9 mouse cellular contexts compared by ENCODE assay signal in the genomic region with DNA sequence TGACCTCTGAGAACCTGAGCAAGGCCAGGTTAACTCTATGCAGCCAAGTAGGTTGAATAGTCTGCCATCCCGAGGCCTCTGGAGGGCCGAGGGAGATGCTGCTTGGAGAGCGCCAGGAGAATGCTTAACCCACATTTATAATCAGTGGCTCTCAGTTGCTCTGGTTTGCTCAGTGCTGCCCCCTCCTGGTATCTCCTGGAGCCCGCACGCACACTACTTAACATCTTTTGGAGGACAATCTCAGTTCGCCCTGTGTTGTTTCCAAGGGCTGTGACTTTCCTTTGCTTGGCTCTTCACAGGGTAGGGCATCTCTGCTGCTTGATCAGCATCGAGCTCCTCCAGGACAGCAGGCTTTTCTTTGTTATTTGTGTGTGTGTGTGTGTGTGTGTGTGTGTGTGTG. TPM values are rescaled to one million over a fixed set of nuclear protein-coding genes. Genes with fewer than 3 reads are reported as not detected.
A peak's percentile ranks its signal among the peaks of the same experiment; 100 is the strongest.
DNase-seq lines count a peak whose midpoint lies in the region; ATAC-seq and TF ChIP-seq lines count a peak whose summit lies in the region.
"Had no signal": no experiment of that assay in that cellular context is flagged by ENCODE, and none has a peak within 500 bp of the region (broad histone marks: within the 10 kb centered on the region; RNA-seq: fewer than 3 reads in every experiment).

No protein-coding gene starts in this region.

- no peak overlapping the region for H3K4me2 ChIP-seq in kidney, embryonic 15.5 days

- peak; percentile 97 for TF ChIP-seq CTCF in E14TG2a.4 (conservative IDR thresholded peaks at IDR 0.05; ENCODE audit: low read length)

- H3K4me1 ChIP-seq in kidney, embryonic 15.5 days = peaks cover 37% of the 10 kb centered on the region
- H3K4me1 ChIP-seq in E14TG2a.4 (replicated peaks; ENCODE audit: low read depth, low read length) = peaks cover 18% of the 10 kb centered on the region

- H3K36me3 ChIP-seq in kidney, embryonic 15.5 days = peaks cover 10% of the 10 kb centered on the region; the same call in 1 of the 2 replicates
- H3K36me3 ChIP-seq in E14TG2a.4 (ENCODE audit: insufficient read depth, low read length) = no peaks in the 10 kb centered on the region

- no peaks in the 10 kb centered on the region for H3K9me3 ChIP-seq in kidney, embryonic 15.5 days (replicated peaks)
- H3K9me3 ChIP-seq in E14TG2a.4 (ENCODE audit: low read length) = no peaks in the 10 kb centered on the region

- H3K27ac ChIP-seq in kidney, embryonic 15.5 days = no peak overlapping the region

- H3K9ac ChIP-seq in kidney, embryonic 15.5 days = no peak overlapping the region

- ATAC-seq in kidney, embryonic 15.5 days (replicated peaks; ENCODE audit: low FRiP score) = no peak
- ATAC-seq in erythroid progenitor cell, adult 5-6 weeks (replicated peaks; ENCODE audit: low FRiP score, poor library complexity, severe bottlenecking) = 0 out of 2 replicates have a peak, but pooled peaks have one; percentile 25

- DNase-seq in kidney, adult 18-20 months = peak; percentile 21
- DNase-seq in 3T3-L1 (ENCODE audit: low read depth, low spot score) = peak; percentile 42
- DNase-seq in mesoderm, embryonic 11.5 days (ENCODE audit: low read depth, low spot score) = peak; percentile 52
- no peak for DNase-seq in urinary bladder, adult 2 months (ENCODE audit: low spot score)
- no peak for DNase-seq in frontal cortex, postnatal 14 days (ENCODE audit: low spot score in 2 of 2)

- H3K27me3 ChIP-seq in kidney, embryonic 15.5 days = 0 out of 2 replicates have a peak, but pooled peaks cover 6% of the 10 kb centered on the region
- 0 out of 2 replicates have a peak, but pooled peaks cover 6% of the 10 kb centered on the region for H3K27me3 ChIP-seq in E14TG2a.4 (ENCODE audit: insufficient read depth, low read length)

- no peak overlapping the region for H3K4me3 ChIP-seq in kidney, embryonic 15.5 days (replicated peaks)
- peak overlapping the region; percentile 52; the same call in 1 of the 2 replicates for H3K4me3 ChIP-seq in E14TG2a.4 (replicated peaks; ENCODE audit: low read length)
- H3K4me3 ChIP-seq: erythroblast, embryonic 14.5 days had no signal

- WGBS in kidney, embryonic 15.5 days = 80% methylated on average over 7 of the region's 7 CpGs

RNA-seq across cellular contexts. Expression of a gene that starts 12.1 kb away (rescaled TPM):
- polyA plus RNA-seq in kidney, embryonic 15.5 days (2015; fragmentation: Nextera tagmentation; extraction: Ambion mirVana) = 35.5 and 40.9 TPM in 2 replicates
- total RNA-seq in erythroid progenitor cell, adult 5-6 weeks (2015; ENCODE audit: low replicate concordance) = 6.5 TPM in 1 of 2 replicates, not detected in the other
- 1.7 TPM in 1 of 2 replicates, not detected in the other for total RNA-seq in erythroid progenitor cell, adult 5-6 weeks (2017; ENCODE audit: low replicate concordance)
- polyA plus RNA-seq in urinary bladder, adult 2 months (2012; rRNA removed) = 26.4 and 44.6 TPM in 2 replicates

Comparison
In these comparisons a context has a peak if more than half of its experiments do, and no peak if none do; other contexts are left out.
1. DNase-seq: peak in kidney, adult 18-20 months (single experiment), 3T3-L1 (single experiment) and mesoderm, embryonic 11.5 days (single experiment); none in urinary bladder, adult 2 months (single experiment) and frontal cortex, postnatal 14 days (0 of 2).